Mouse (Mus musculus) liver, adult 2 months (tissue): ENCODE data around the gene Pcbp1.

Source experiments
- CTCF ChIP-seq: fragments of 200-500 bp; IDR thresholded peaks from 2 replicates; pipeline ENCODE4 v1.5.1; 2011; ENCODE audit warnings: low read depth, low read length, control low read depth
- POLR2A ChIP-seq: fragments of 200-500 bp; IDR thresholded peaks from 2 replicates; pipeline ENCODE4 v1.6.1; 2011; ENCODE audit warnings: low read length, control low read depth; ENCODE audit not compliant: insufficient read depth; ENCODE audit errors: extremely low read depth

- TF ChIP-seq POLR2A = no peak
- TF ChIP-seq CTCF = no peak
These were observed 39.7 kb upstream of the Pcbp1 start for GRCm38 (mm10) chr6:86565782-86566181.
